Mouse (Mus musculus) stomach, embryonic 14.5 days (tissue): ENCODE measurements around the gene Col6a3. TPM values are rescaled to one million over a fixed set of nuclear protein-coding genes. Genes with fewer than 3 reads are reported as not detected.

Source experiments
- ATAC-seq: fragments of 200-750 bp; cut with Nextera tagmentation; 2 replicates; pipeline ENCODE4 v1.8.0; 2017; ENCODE audit warnings: low read depth, moderate TSS enrichment; ENCODE audit not compliant: insufficient number of reproducible peaks, insufficient read depth, low FRiP score
- H3K27ac ChIP-seq: fragments of 300-500 bp; sonication (generic); 2 replicates; pipeline ENCODE4 v1.5.1; 2014; ENCODE audit warnings: mild to moderate bottlenecking, low read length, moderate library complexity, mixed read lengths
- H3K27me3 ChIP-seq: fragments of 300-500 bp; sonication (generic); 2 replicates; pipeline ENCODE4 v1.6.1; 2014; ENCODE audit warnings: low read length, control low read depth, mixed read lengths; ENCODE audit not compliant: control insufficient read depth, insufficient read depth
- H3K36me3 ChIP-seq: fragments of 300-500 bp; sonication (generic); 2 replicates; pipeline ENCODE4 v1.6.1; 2014; ENCODE audit warnings: mild to moderate bottlenecking, control low read depth, low read length, moderate library complexity, mixed read lengths; ENCODE audit not compliant: control insufficient read depth, insufficient read depth
- H3K4me1 ChIP-seq: fragments of 300-500 bp; sonication (generic); 2 replicates; pipeline ENCODE4 v1.6.1; 2014; ENCODE audit warnings: low read length, control low read depth, mixed read lengths; ENCODE audit not compliant: control insufficient read depth, insufficient read depth
- H3K4me2 ChIP-seq: fragments of 300-500 bp; sonication (generic); replicated peaks from 2 replicates; pipeline ENCODE4 v1.6.1; 2014; ENCODE audit warnings: low read depth, low read length, control low read depth
- H3K4me3 ChIP-seq: fragments of 300-500 bp; sonication (generic); 2 replicates; pipeline ENCODE4 v1.5.1; 2014; ENCODE audit warnings: low read depth, low read length, control low read depth
- H3K9ac ChIP-seq: fragments of 300-500 bp; sonication (generic); replicated peaks from 2 replicates; pipeline ENCODE4 v1.6.1; 2014; ENCODE audit warnings: low read depth, mild to moderate bottlenecking, control low read depth, low read length, moderate library complexity, mixed read lengths
- H3K9me3 ChIP-seq: fragments of 300-500 bp; sonication (generic); 2 replicates; pipeline ENCODE4 v1.6.1; 2016; ENCODE audit warnings: low read depth, low read length, control low read depth; ENCODE audit not compliant: control insufficient read depth
- whole genome bisulfite sequencing: fragments of 180-500 bp; shearing (Covaris S2); extraction: QIAGEN DNeasy Blood & Tissue Kit; methylation state at CpG from one replicate; pipeline ENCODE4 v1.1.7; 2014; 5-methylcytosine and 5-hydroxymethylcytosine counted together
- polyA plus RNA-seq: library from polyadenylated mRNA; unstranded; fragments of >200 nt; fragmentation: Nextera tagmentation; extraction: Ambion mirVana; gene quantifications from 2 replicates; pipeline ENCODE4 v1.2.1, GENCODE M21; 2014

The Col6a3 gene
- polyA plus RNA-seq, 1 experiment from 2014 or later: 133 TPM

GRCm38 (mm10) chr1:90738913-90739312 lies 104.9 kb downstream of the Col6a3 start:
- Histone ChIP-seq H3K27ac (no peak overlapping the region), H3K4me2 (no peak overlapping the region), H3K4me1 (peaks cover 14% of the 10 kb centered on the region), H3K27me3 (no peaks in the 10 kb centered on the region), H3K36me3 (no peaks in the 10 kb centered on the region), H3K9ac (no peak overlapping the region), H3K4me3 (no peak overlapping the region), H3K9me3 (no peaks in the 10 kb centered on the region)
- no peak for ATAC-seq
- WGBS: 87% methylated on average over 2 of the region's 2 CpGs

GRCm38 (mm10) chr1:90729466-90729865 lies 114.3 kb downstream of the Col6a3 start:
- Histone ChIP-seq H3K9ac (no peak overlapping the region), H3K4me1 (peaks cover 8% of the 10 kb centered on the region; the same call in 1 of the 2 replicates), H3K27me3 (no peaks in the 10 kb centered on the region), H3K4me2 (no peak overlapping the region), H3K4me3 (no peak overlapping the region), H3K9me3 (no peaks in the 10 kb centered on the region), H3K27ac (no peak overlapping the region), H3K36me3 (no peaks in the 10 kb centered on the region)
- 84% methylated on average over 3 of the region's 3 CpGs for WGBS
- no peak for ATAC-seq

- no peaks in the 10 kb centered on the region for H3K36me3 ChIP-seq
- no peak overlapping the region for H3K9ac ChIP-seq
- H3K27me3 ChIP-seq: no peaks in the 10 kb centered on the region
- no peak for ATAC-seq
- H3K4me1 ChIP-seq: peaks cover 6% of the 10 kb centered on the region
- H3K4me2 ChIP-seq: no peak overlapping the region
- no peaks in the 10 kb centered on the region for H3K9me3 ChIP-seq
- no peak overlapping the region for H3K27ac ChIP-seq
- no peak overlapping the region for H3K4me3 ChIP-seq
Measured at GRCm38 (mm10) chr1:90723754-90724153, 120.0 kb downstream of the Col6a3 start.

GRCm38 (mm10) chr1:90723325-90723724 lies 120.4 kb downstream of the Col6a3 start:
- no peak for ATAC-seq
- no peak overlapping the region for H3K4me2 ChIP-seq
- no peaks in the 10 kb centered on the region for H3K9me3 ChIP-seq
- H3K27ac ChIP-seq: no peak overlapping the region
- H3K9ac ChIP-seq: no peak overlapping the region
- H3K4me3 ChIP-seq: no peak overlapping the region
- no peaks in the 10 kb centered on the region for H3K27me3 ChIP-seq
- H3K36me3 ChIP-seq: no peaks in the 10 kb centered on the region
- peaks cover 7% of the 10 kb centered on the region for H3K4me1 ChIP-seq

GRCm38 (mm10) chr1:90722021-90722420 lies 121.8 kb downstream of the Col6a3 start:
- no peaks in the 10 kb centered on the region for H3K9me3 ChIP-seq
- H3K4me3 ChIP-seq: no peak overlapping the region
- no peaks in the 10 kb centered on the region for H3K36me3 ChIP-seq
- no peaks in the 10 kb centered on the region for H3K27me3 ChIP-seq
- H3K9ac ChIP-seq: no peak overlapping the region
- no peak overlapping the region for H3K27ac ChIP-seq
- no peak for ATAC-seq
- H3K4me2 ChIP-seq: no peak overlapping the region
- H3K4me1 ChIP-seq: peaks cover 7% of the 10 kb centered on the region

- H3K36me3 ChIP-seq: no peaks in the 10 kb centered on the region
- H3K4me1 ChIP-seq: peaks cover 10% of the 10 kb centered on the region
- H3K4me2 ChIP-seq: no peak overlapping the region
- no peaks in the 10 kb centered on the region for H3K27me3 ChIP-seq
- no peak overlapping the region for H3K9ac ChIP-seq
- 37% methylated on average over 7 of the region's 7 CpGs for WGBS
- H3K4me3 ChIP-seq: no peak overlapping the region
- no peak for ATAC-seq
- peak overlapping the region; percentile 17 for H3K27ac ChIP-seq
- no peaks in the 10 kb centered on the region for H3K9me3 ChIP-seq
Measured at GRCm38 (mm10) chr1:90720610-90721241, 123.0 kb downstream of the Col6a3 start.

GRCm38 (mm10) chr1:90718826-90719550 lies 124.8 kb downstream of the Col6a3 start:
- ATAC-seq: peak; percentile 70; the same call in 1 of the 2 replicates
- peak overlapping the region; percentile 78 for H3K27ac ChIP-seq
- H3K4me1 ChIP-seq: peaks cover 10% of the 10 kb centered on the region
- H3K9me3 ChIP-seq: no peaks in the 10 kb centered on the region
- H3K36me3 ChIP-seq: no peaks in the 10 kb centered on the region
- no peak overlapping the region for H3K9ac ChIP-seq
- H3K27me3 ChIP-seq: no peaks in the 10 kb centered on the region
- H3K4me3 ChIP-seq: no peak overlapping the region
- H3K4me2 ChIP-seq: no peak overlapping the region
- WGBS: 41% methylated on average over 6 of the region's 6 CpGs

GRCm38 (mm10) chr1:90716258-90716657 lies 127.5 kb downstream of the Col6a3 start:
- H3K4me3 ChIP-seq: no peak overlapping the region
- no peaks in the 10 kb centered on the region for H3K9me3 ChIP-seq
- no peaks in the 10 kb centered on the region for H3K36me3 ChIP-seq
- 69% methylated on average over 2 of the region's 2 CpGs for WGBS
- no peaks in the 10 kb centered on the region for H3K27me3 ChIP-seq
- H3K4me2 ChIP-seq: no peak overlapping the region
- peaks cover 10% of the 10 kb centered on the region for H3K4me1 ChIP-seq
- no peak for ATAC-seq
- H3K9ac ChIP-seq: no peak overlapping the region
- H3K27ac ChIP-seq: no peak overlapping the region
